Mouse (Mus musculus) MEL (cell line): Measurements from ENCODE around the gene Oas1c. TPM values are rescaled to one million over a fixed set of nuclear protein-coding genes. Genes with fewer than 3 reads are reported as not detected.

Experiments
- DNase-seq: peaks from one replicate; pipeline ENCODE4 v3.0.0; 2011; ENCODE audit warnings: low read depth, low spot score
- H3K27ac ChIP-seq: 2 replicates; pipeline ENCODE4 v1.5.1; 2012; ENCODE audit warnings: low read depth, mild to moderate bottlenecking, control low read depth, low read length, moderate library complexity; ENCODE audit not compliant: control insufficient read depth
- H3K27me3 ChIP-seq, 2 experiments: fragments of 150-350 bp in 1 of 2; sonication (generic) in 1 of 2; 2 replicates each; pipeline ENCODE4 v1.6.1; 2012; ENCODE audit warnings: low read length in 2 of 2, mild to moderate bottlenecking in 2 of 2, improper control_type of control experiment in 1 of 2, moderate library complexity in 1 of 2; ENCODE audit not compliant: insufficient read depth in 2 of 2, control insufficient read depth in 1 of 2
- H3K36me3 ChIP-seq, 2 experiments: 2 replicates each; pipeline ENCODE4 v1.6.1; 2012 to 2014; ENCODE audit warnings: low read length in 2 of 2, improper control_type of control experiment in 1 of 2, inconsistent platforms in 1 of 2, mild to moderate bottlenecking in 1 of 2; ENCODE audit not compliant: insufficient read depth in 2 of 2, control insufficient read depth in 1 of 2
- H3K4me1 ChIP-seq, 2 experiments: fragments of 150-350 bp in 1 of 2; sonication (generic) in 1 of 2; 2 replicates each; pipeline ENCODE4 v1.6.1; 2012; ENCODE audit warnings: low read length in 2 of 2, improper control_type of control experiment in 1 of 2, mild to moderate bottlenecking in 1 of 2; ENCODE audit not compliant: insufficient read depth in 2 of 2, control insufficient read depth in 1 of 2
- H3K4me3 ChIP-seq, 2 experiments: fragments of 150-350 bp in 1 of 2; sonication (generic) in 1 of 2; 2 replicates each; pipeline ENCODE4 v1.5.1; 2012; ENCODE audit warnings: low read depth in 2 of 2, low read length in 2 of 2, mild to moderate bottlenecking in 2 of 2, moderate library complexity in 2 of 2, control low read depth in 1 of 2, improper control_type of control experiment in 1 of 2; ENCODE audit not compliant: control insufficient read depth in 1 of 2, insufficient read depth in 1 of 2
- H3K79me2 ChIP-seq: 2 replicates; pipeline ENCODE4 v1.6.1; 2012; ENCODE audit warnings: mild to moderate bottlenecking, low read length, moderate library complexity; ENCODE audit not compliant: control insufficient read depth, poor library complexity, insufficient read depth
- H3K9ac ChIP-seq: 2 replicates; pipeline ENCODE4 v1.6.1; 2012; ENCODE audit warnings: low read depth, mild to moderate bottlenecking, control low read depth, low read length, moderate library complexity; ENCODE audit not compliant: control insufficient read depth, poor library complexity, severe bottlenecking
- H3K9me3 ChIP-seq: fragments of 150-350 bp; sonication (generic); replicated peaks from 2 replicates; pipeline ENCODE4 v1.6.1; 2012; ENCODE audit warnings: mild to moderate bottlenecking, low read length, improper control_type of control experiment, moderate library complexity; ENCODE audit not compliant: insufficient read depth
- BHLHE40 ChIP-seq: IDR thresholded peaks from 2 replicates; pipeline ENCODE4 v1.6.1; 2012; ENCODE audit warnings: low read depth, mild to moderate bottlenecking, inconsistent platforms, low read length, improper control_type of control experiment, borderline replicate concordance
- CHD1 ChIP-seq: IDR thresholded peaks from 2 replicates; pipeline ENCODE4 v1.6.1; 2012; ENCODE audit warnings: low read depth, mild to moderate bottlenecking, inconsistent platforms, low read length, improper control_type of control experiment
- CHD2 ChIP-seq: IDR thresholded peaks from 2 replicates; pipeline ENCODE4 v1.6.1; 2011; ENCODE audit warnings: low read length, improper control_type of control experiment
- CTCF ChIP-seq, 3 experiments: IDR thresholded peaks in 2 of 3; conservative IDR thresholded peaks in 1 of 3; 2 replicates each; pipeline ENCODE4 v1.5.1; 2011 to 2012; ENCODE audit warnings: low read length in 3 of 3, low read depth in 2 of 3, mild to moderate bottlenecking in 2 of 3, improper control_type of control experiment in 1 of 3, inconsistent platforms in 1 of 3, mixed read lengths in 1 of 3, moderate library complexity in 1 of 3; ENCODE audit not compliant: control insufficient read depth in 1 of 3, insufficient read depth in 1 of 3, poor library complexity in 1 of 3, severe bottlenecking in 1 of 3
- ELF1 ChIP-seq: IDR thresholded peaks from 2 replicates; pipeline ENCODE4 v1.6.1; 2014; ENCODE audit warnings: low read depth, mild to moderate bottlenecking, inconsistent platforms, low read length, improper control_type of control experiment, moderate library complexity
- EP300 ChIP-seq, 2 experiments: IDR thresholded peaks; 2 replicates each; pipeline ENCODE4 v1.6.1; 2011; ENCODE audit warnings: improper control_type of control experiment in 2 of 2, low read length in 2 of 2, low read depth in 1 of 2, mild to moderate bottlenecking in 1 of 2
- ETS1 ChIP-seq: IDR thresholded peaks from 2 replicates; pipeline ENCODE4 v1.6.1; 2012; ENCODE audit warnings: low read depth, mild to moderate bottlenecking, inconsistent platforms, low read length, improper control_type of control experiment, moderate library complexity
- GABPA ChIP-seq: IDR thresholded peaks from 2 replicates; pipeline ENCODE4 v1.6.1; 2012; ENCODE audit warnings: low read depth, mild to moderate bottlenecking, inconsistent platforms, low read length, improper control_type of control experiment, moderate library complexity
- HCFC1 ChIP-seq: IDR thresholded peaks from 2 replicates; pipeline ENCODE4 v1.6.1; 2012; ENCODE audit warnings: low read depth, mild to moderate bottlenecking, inconsistent platforms, low read length, improper control_type of control experiment, moderate library complexity
- JUND ChIP-seq: IDR thresholded peaks from 2 replicates; pipeline ENCODE4 v1.6.1; 2011; ENCODE audit warnings: low read depth, mild to moderate bottlenecking, improper control_type of control experiment, low read length
- KAT2A ChIP-seq: conservative IDR thresholded peaks from 2 replicates; pipeline ENCODE4 v1.6.1; 2012; ENCODE audit warnings: low read depth, low read length, improper control_type of control experiment, inconsistent platforms
- MAX ChIP-seq: IDR thresholded peaks from 2 replicates; pipeline ENCODE4 v1.6.1; 2011; ENCODE audit warnings: low read length, improper control_type of control experiment
- MAZ ChIP-seq: IDR thresholded peaks from 2 replicates; pipeline ENCODE4 v1.6.1; 2012; ENCODE audit warnings: low read depth, mild to moderate bottlenecking, inconsistent platforms, low read length, improper control_type of control experiment
- MEF2A ChIP-seq: IDR thresholded peaks from 2 replicates; pipeline ENCODE4 v1.6.1; 2014; ENCODE audit warnings: low read depth, mild to moderate bottlenecking, inconsistent platforms, low read length, improper control_type of control experiment; ENCODE audit not compliant: poor library complexity, insufficient replicate concordance, severe bottlenecking; ENCODE audit errors: extremely low read depth
- MXI1 ChIP-seq: IDR thresholded peaks from 2 replicates; pipeline ENCODE4 v1.6.1; 2011; ENCODE audit warnings: mild to moderate bottlenecking, low read depth, low read length, improper control_type of control experiment
- MYB ChIP-seq: IDR thresholded peaks from 2 replicates; pipeline ENCODE4 v1.6.1; 2011; ENCODE audit warnings: mild to moderate bottlenecking, low read depth, low read length, improper control_type of control experiment
- MYC ChIP-seq: IDR thresholded peaks from 2 replicates; pipeline ENCODE4 v1.6.1; 2011; ENCODE audit warnings: low read depth, mild to moderate bottlenecking, low read length, improper control_type of control experiment, moderate library complexity
- NELFE ChIP-seq: IDR thresholded peaks from 2 replicates; pipeline ENCODE4 v1.6.1; 2011; ENCODE audit warnings: low read depth, low read length, improper control_type of control experiment
- NRF1 ChIP-seq: IDR thresholded peaks from 2 replicates; pipeline ENCODE4 v1.6.1; 2014; ENCODE audit warnings: low read depth, mild to moderate bottlenecking, inconsistent platforms, low read length, improper control_type of control experiment, moderate library complexity; ENCODE audit not compliant: poor library complexity, insufficient read depth, severe bottlenecking
- POLR2AphosphoS5 ChIP-seq: IDR thresholded peaks from 2 replicates; pipeline ENCODE4 v1.6.1; 2012; ENCODE audit warnings: low read depth, borderline replicate concordance, mild to moderate bottlenecking, inconsistent platforms, low read length, moderate library complexity, mixed read lengths
- RAD21 ChIP-seq: IDR thresholded peaks from 2 replicates; pipeline ENCODE4 v1.6.1; 2011; ENCODE audit warnings: mild to moderate bottlenecking, low read depth, low read length, improper control_type of control experiment
- RCOR1 ChIP-seq: IDR thresholded peaks from 2 replicates; pipeline ENCODE4 v1.6.1; 2012; ENCODE audit warnings: low read depth, mild to moderate bottlenecking, inconsistent platforms, low read length, improper control_type of control experiment
- SIN3A ChIP-seq: IDR thresholded peaks from 2 replicates; pipeline ENCODE4 v1.6.1; 2012; ENCODE audit warnings: low read length, improper control_type of control experiment, inconsistent platforms
- TAL1 ChIP-seq: IDR thresholded peaks from 2 replicates; pipeline ENCODE4 v1.6.1; 2012; ENCODE audit warnings: mild to moderate bottlenecking, inconsistent platforms, low read length, moderate library complexity, mixed read lengths
- TBP ChIP-seq: IDR thresholded peaks from 2 replicates; pipeline ENCODE4 v1.8.0; 2011; ENCODE audit warnings: low read depth, low read length, improper control_type of control experiment
- USF2 ChIP-seq, 2 experiments: IDR thresholded peaks; 2 replicates each; pipeline ENCODE4 v1.6.1; 2011 to 2012; ENCODE audit warnings: improper control_type of control experiment in 2 of 2, low read length in 2 of 2, borderline replicate concordance in 1 of 2, inconsistent platforms in 1 of 2, low read depth in 1 of 2, mild to moderate bottlenecking in 1 of 2; ENCODE audit not compliant: insufficient read depth in 1 of 2
- ZC3H11A ChIP-seq: IDR thresholded peaks from 2 replicates; pipeline ENCODE4 v1.6.1; 2012; ENCODE audit warnings: low read depth, mild to moderate bottlenecking, inconsistent platforms, low read length, improper control_type of control experiment
- ZKSCAN1 ChIP-seq: IDR thresholded peaks from 2 replicates; pipeline ENCODE4 v1.6.1; 2012; ENCODE audit warnings: low read depth, mild to moderate bottlenecking, inconsistent platforms, low read length, improper control_type of control experiment, moderate library complexity
- ZMIZ1 ChIP-seq: IDR thresholded peaks from 2 replicates; pipeline ENCODE4 v1.6.1; 2012; ENCODE audit warnings: low read depth, mild to moderate bottlenecking, inconsistent platforms, low read length, improper control_type of control experiment, moderate library complexity
- ZNF384 ChIP-seq: IDR thresholded peaks from 2 replicates; pipeline ENCODE4 v1.6.1; 2012; ENCODE audit warnings: low read depth, mild to moderate bottlenecking, inconsistent platforms, low read length, improper control_type of control experiment
- polyA plus RNA-seq, 2 experiments: library from polyadenylated mRNA; stranded (reverse) in 1 of 2; unstranded in 1 of 2; fragments of >175 nt in 1 of 2; fragments of >200 nt in 1 of 2; gene quantifications; 2 replicates each; pipeline versions ENCODE4 v1.2.1 to v1.2.4; 2012; ENCODE audit warnings: low replicate concordance in 2 of 2, low read depth in 1 of 2; ENCODE audit not compliant: insufficient read length in 2 of 2, insufficient read depth in 1 of 2, missing spikeins in 1 of 2
- total RNA-seq: library from RNA; depleted of rRNA; stranded (reverse); fragments of 300-350 nt; gene quantifications from 2 replicates; pipeline ENCODE4 v1.2.3, GENCODE M21; 2012

Oas1c gene
- total and polyA plus RNA-seq, 3 experiments: 0.85 to 1.8 TPM; not detected in 1

DNA sequence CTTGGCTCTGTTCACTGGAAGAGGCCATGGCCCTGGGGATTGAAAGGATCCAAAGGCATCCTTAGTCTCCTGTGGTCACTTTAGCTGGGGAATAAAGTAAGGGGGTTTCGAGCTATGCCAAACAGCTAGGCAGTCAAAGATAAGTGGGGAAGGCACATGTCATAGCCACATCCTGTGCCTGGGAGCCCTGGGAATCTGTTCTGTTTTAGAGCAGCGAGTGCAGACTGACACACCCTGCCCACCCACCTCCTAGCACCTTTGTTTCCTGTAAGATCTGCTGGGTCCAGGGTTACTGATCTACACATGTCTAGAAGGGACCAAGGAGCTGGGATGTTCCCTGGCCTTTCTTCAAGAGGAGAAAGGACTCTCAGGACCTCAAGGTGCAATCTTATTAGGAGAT lies 33.4 kb downstream of the Oas1c start:
- peaks cover 15 to 48% of the 10 kb centered on the region in 2 experiments for H3K4me1 ChIP-seq
- no peaks in the 10 kb centered on the region for H3K9me3 ChIP-seq
- DNase-seq: no peak
- no peak overlapping the region for H3K27ac ChIP-seq
- 0 out of 2 replicates have a peak, but pooled peaks have one; percentile 5 for TF ChIP-seq ETS1
- TF ChIP-seq TBP: no peak
- TF ChIP-seq BHLHE40: 0 out of 2 replicates have a peak, but pooled peaks have one; percentile 10
- no peaks in the 10 kb centered on the region for H3K27me3 ChIP-seq
- H3K79me2 ChIP-seq: no peaks in the 10 kb centered on the region
- H3K9ac ChIP-seq: no peak overlapping the region
- H3K4me3 ChIP-seq: no peak overlapping the region
- peaks cover 0 to 11% of the 10 kb centered on the region in 2 experiments; a peak in 2 of 4 replicates for H3K36me3 ChIP-seq

DNA sequence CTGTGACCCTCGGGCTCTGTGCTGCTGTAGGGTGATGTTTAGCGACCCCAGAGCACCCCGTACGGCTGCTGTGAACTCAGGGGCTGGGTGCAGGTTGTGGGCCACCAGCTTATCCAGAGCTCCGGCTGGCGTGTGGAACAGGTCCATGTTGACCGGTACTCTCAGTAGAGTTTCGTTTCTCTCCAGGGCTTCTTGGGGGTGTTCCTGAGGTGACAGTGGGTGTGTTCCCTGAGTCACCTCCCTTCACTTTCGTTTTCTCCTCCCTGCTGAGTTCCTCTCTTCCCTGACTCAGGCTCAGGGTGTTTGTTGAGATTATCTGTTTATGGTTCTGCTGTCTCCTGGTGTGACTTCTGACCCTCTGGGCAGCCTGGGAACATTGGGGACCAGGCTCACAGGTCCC lies 34.8 kb downstream of the Oas1c start, which contains the start of gene Oas3:
TSS of gene Oas3 (minus strand) at position 184 of the 400 bp plus-strand sequence.
- H3K4me1 ChIP-seq: peaks cover 15 to 48% of the 10 kb centered on the region in 2 experiments
- no peaks in the 10 kb centered on the region for H3K27me3 ChIP-seq
- H3K79me2 ChIP-seq: no peaks in the 10 kb centered on the region
- no peak for TF ChIP-seq MEF2A
- no peak for TF ChIP-seq MYB
- no peak for TF ChIP-seq CHD2
- TF ChIP-seq ETS1: peak; percentile 86
- no peak for TF ChIP-seq JUND
- no peak for TF ChIP-seq MYC
- TF ChIP-seq MXI1: peak; percentile 83
- no peak for TF ChIP-seq CTCF (IDR thresholded peaks at IDR 0.05 in 2 of 3, conservative IDR thresholded peaks at IDR 0.05 in 1 of 3; ENCODE audit: control insufficient read depth in 1 of 3, insufficient read depth in 1 of 3, low read depth in 2 of 3, low read length in 3 of 3, poor library complexity in 1 of 3, severe bottlenecking in 1 of 3)
- TF ChIP-seq SIN3A: 0 out of 2 replicates have a peak, but pooled peaks have one; percentile 49
- TF ChIP-seq EP300 (IDR thresholded peaks at IDR 0.05; ENCODE audit: low read depth in 1 of 2, low read length in 2 of 2): peak in 1 of 2 experiments; percentile 10; a peak in 1 of 4 replicates
- TF ChIP-seq RAD21: no peak
- no peak for TF ChIP-seq BHLHE40
- no peak for TF ChIP-seq ZKSCAN1
- no peak for TF ChIP-seq MAZ
- no peak for TF ChIP-seq MAX
- no peak for TF ChIP-seq NRF1
- 0 out of 2 replicates have a peak, but pooled peaks have one; percentile 17 for TF ChIP-seq TAL1
- TF ChIP-seq RCOR1: no peak
- no peak for TF ChIP-seq ZNF384
- TF ChIP-seq GABPA: no peak
- no peak for TF ChIP-seq KAT2A
- TF ChIP-seq ZMIZ1: no peak
- TF ChIP-seq TBP: 0 out of 2 replicates have a peak, but pooled peaks have one; percentile 44
- no peak for TF ChIP-seq ZC3H11A
- no peak for TF ChIP-seq HCFC1
- no peak for TF ChIP-seq CHD1
- TF ChIP-seq ELF1: no peak
- TF ChIP-seq NELFE: no peak
- TF ChIP-seq USF2 (IDR thresholded peaks at IDR 0.05; ENCODE audit: borderline replicate concordance in 1 of 2, insufficient read depth in 1 of 2, low read depth in 1 of 2, low read length in 2 of 2): no peak
- TF ChIP-seq POLR2AphosphoS5: no peak
- H3K9me3 ChIP-seq: no peaks in the 10 kb centered on the region
- peak within 1 kb of the TSS; percentile 75 to 99 for H3K4me3 ChIP-seq
- H3K27ac ChIP-seq: peak within 1 kb of the TSS; percentile 54
- peaks cover 0 to 11% of the 10 kb centered on the region in 2 experiments; a peak in 2 of 4 replicates for H3K36me3 ChIP-seq
- peak; percentile 75 for DNase-seq
- H3K9ac ChIP-seq: peak within 1 kb of the TSS; percentile 58
